Mouse (Mus musculus): Measurements from ENCODE around the gene Gm14147.
"Not testable (repeated sequence)": the region's sequence is repeated elsewhere in the genome, so short reads cannot be mapped to it uniquely, and the experiment has no call there.

DNA sequence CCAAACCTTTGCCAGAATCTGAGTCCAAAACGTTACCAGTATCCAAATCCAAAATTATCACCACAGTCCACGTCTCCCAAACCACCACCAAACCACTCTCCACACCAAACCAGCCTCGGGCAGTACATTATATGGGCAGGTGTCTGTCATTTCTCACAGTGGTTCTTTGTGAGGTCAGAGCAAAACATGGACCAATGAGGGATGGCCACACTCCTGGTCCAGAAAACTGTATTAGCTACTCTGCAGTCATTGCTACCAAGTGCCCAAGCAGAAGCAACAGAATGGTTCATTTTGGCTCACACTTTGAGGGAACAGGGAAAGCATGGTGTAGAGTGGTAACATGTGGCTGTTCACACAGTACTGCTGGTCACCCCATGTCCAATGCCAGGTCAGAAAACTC is 5.8 kb upstream of the Gm14147 start, which contains the start of gene Gm14151:
- TF ChIP-seq POLR2A (IDR thresholded peaks at IDR 0.05; ENCODE audit: insufficient read depth, low read depth, low read length); EP300 (IDR thresholded peaks at IDR 0.05; ENCODE audit: insufficient read depth, low read depth, low read length); CTCF (IDR thresholded peaks at IDR 0.05): not testable (repeated sequence)
